Mouse (Mus musculus) liver, embryonic 14.5 days (tissue): ENCODE measurements around the gene Idh2.

Source experiments
- CTCF ChIP-seq: IDR thresholded peaks from 2 replicates; pipeline ENCODE4 v1.5.1; 2016; ENCODE audit warnings: antibody characterized with exemption, low read depth, control low read depth
- EP300 ChIP-seq: IDR thresholded peaks from 2 replicates; pipeline ENCODE4 v1.6.1; 2016; ENCODE audit warnings: antibody characterized with exemption, low read depth

DNA sequence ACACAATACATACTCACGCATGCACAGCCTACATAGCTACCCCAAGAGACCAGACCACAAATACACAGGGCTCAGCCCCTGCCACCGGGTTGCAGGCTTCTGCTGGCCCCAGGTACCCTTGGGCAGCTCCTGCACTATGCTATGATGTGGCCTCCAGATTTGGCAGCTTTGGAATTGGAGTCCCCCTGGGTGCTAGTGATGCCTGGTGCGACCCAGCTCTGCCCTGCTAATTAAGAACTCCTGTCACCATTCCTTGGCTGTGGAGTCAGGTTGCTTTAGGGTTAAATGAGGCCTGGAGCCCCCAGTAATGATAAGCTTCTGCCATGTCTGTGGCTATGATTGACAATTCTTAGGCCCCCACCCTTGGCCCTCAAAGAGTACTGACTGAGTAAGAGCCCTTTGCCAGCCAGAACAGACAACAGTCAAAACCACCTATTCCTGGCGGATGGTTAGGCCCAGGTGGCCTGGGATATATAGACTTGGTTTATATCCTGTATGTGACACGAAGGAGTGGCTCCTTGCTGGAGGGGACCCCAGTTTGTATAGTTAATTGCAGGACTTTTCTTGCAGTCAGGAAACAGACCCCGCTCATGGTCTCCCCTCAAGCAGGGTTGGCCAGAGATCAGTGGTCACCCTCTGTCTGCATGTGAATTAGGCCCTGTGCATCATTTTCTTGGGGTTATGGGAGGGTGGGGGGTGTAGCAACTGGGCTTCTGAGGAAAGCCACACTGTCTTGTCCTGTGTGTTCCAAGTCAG lies 38.1 kb downstream of the Idh2 start:
- TF ChIP-seq CTCF (no peak), EP300 (no peak)
